Mouse (Mus musculus) testis, postnatal 14 days (tissue): ENCODE data around the gene Cldn7.
"Not testable (repeated sequence)": the region's sequence is repeated elsewhere in the genome, so short reads cannot be mapped to it uniquely, and the experiment has no call there.

Experiments used
- DNase-seq: peaks from one replicate; pipeline ENCODE4 v3.0.0; 2021; ENCODE audit warnings: low spot score

Gene Cldn7

GRCm38 (mm10) chr11:70014051-70014450, 49.5 kb downstream of the Cldn7 start:
- DNase-seq, result no peak

- peak; percentile 86 for DNase-seq
These were observed 50.4 kb downstream of the Cldn7 start, which contains the start of gene Acadvl for GRCm38 (mm10) chr11:70014880-70015558. TSS of gene Acadvl (minus strand) at chr11:70015411.

- DNase-seq, result no peak
These were observed 51.1 kb downstream of the Cldn7 start for GRCm38 (mm10) chr11:70015677-70016076.

- not testable (repeated sequence) for DNase-seq
These were observed 51.6 kb downstream of the Cldn7 start for GRCm38 (mm10) chr11:70016177-70016576.

- no peak for DNase-seq
These were observed 52.1 kb downstream of the Cldn7 start, which contains the start of gene Dlg4 for GRCm38 (mm10) chr11:70016669-70017068. TSS of gene Dlg4 (plus strand) at chr11:70016942.

- DNase-seq, result no peak
These were observed 52.7 kb downstream of the Cldn7 start for GRCm38 (mm10) chr11:70017199-70017767.
